Mouse (Mus musculus): Measurements from ENCODE around the gene Megf9.

Gene Megf9

DNA sequence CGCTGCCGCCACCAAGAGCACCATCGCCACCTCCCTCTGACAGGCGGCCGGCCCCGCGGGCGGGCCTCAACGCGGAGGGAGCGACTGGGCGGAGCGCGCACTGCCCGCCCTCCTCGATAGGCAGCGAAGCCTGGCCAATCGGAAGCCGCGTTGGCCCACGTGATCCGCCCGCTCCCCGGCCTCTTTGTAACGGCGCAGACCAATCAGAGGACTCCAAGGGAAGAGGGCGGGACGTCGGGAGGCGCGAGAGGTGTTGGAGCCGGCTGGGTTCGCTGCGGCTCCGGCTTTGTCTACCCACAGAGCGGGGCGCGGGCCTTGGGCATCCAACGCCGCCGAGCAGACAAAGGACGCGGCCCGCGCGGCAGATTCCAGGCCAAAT is at the start of gene Megf9:
TSS of gene Megf9 (minus strand) at position 105 of the 379 bp plus-strand sequence.
- peak; percentile 97 for DNase-seq (ENCODE audit: low spot score)

DNA sequence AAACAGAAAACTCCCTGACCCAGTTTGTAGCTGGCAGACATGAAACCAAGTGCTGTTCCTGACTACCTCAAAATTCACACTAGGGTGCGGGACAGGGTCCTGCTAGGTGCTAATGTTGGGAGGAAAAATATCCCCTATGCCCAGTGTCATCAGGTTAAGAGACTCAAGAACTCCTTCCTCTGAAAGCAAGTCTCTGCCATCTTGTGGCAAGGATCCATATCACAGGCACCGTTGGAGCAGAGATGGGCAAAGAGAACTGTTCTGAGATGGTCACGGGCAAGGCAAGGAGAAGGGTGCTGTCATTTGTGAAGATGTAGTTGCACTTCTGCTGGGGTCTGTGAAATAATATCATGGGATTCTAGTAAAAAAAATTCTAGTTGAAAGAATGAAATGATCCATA is 44.9 kb upstream of the Megf9 start:
- no peak for DNase-seq (ENCODE audit: low spot score)

DNA sequence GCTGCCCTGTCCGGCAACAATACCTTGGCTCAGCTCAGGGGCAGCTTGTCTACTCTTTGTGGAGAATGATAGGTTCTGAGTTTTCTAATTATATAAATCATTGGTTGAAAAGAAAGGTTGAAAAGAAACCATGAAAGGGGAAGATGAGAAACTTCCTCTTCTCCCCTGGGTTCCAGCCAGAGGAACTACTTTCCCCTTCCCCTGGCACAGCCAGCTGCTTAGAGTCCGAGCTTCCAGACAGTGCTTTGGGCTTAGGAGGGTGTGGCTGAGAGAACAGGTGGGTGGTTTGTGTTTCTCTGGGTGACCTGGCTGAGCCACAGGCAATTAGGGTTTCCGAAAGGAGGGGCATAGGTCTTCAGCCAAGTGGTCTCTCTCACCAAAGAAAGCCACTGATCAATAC is 43.5 kb upstream of the Megf9 start:
- DNase-seq (ENCODE audit: low spot score): no peak

DNA sequence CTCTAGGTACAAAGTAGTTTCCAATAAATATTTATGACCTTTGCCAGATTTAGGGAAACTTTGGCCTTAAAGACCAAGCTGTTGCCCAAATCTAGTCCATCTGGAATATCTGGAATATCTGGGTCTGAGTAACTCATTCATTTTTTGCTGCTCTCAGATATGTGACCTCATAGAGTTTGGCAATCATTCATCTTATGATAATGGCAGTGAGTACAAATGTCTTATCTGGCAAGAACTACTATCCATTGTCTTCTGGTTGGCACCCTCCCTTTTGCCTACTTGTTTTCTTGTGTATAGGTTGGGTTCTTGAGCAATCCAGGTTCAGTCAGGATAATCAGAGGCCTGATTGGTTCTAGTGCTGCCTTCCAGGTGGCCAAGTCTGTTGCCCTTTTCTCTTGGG is 41.3 kb upstream of the Megf9 start:
- no peak for DNase-seq (ENCODE audit: low spot score)

DNA sequence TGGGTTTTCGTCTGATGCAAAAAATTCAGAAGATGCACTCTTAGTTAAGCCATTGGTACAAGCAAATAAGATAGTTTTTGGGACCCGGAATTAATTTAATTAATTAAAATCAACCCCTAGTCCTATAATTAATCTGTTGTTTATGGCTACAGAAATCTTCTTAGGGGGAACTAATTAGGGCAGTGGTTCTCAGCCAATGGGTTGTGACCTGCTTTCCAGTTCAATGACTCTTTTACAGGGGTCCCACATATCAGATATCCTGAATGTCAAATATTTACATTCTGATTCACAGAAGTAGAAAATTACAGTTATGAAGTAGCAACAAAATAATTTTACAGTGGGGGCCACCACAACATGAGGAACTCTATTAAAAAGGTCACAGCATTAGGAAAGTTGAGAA is 39.1 kb upstream of the Megf9 start:
- no peak for DNase-seq (ENCODE audit: low spot score)

DNA sequence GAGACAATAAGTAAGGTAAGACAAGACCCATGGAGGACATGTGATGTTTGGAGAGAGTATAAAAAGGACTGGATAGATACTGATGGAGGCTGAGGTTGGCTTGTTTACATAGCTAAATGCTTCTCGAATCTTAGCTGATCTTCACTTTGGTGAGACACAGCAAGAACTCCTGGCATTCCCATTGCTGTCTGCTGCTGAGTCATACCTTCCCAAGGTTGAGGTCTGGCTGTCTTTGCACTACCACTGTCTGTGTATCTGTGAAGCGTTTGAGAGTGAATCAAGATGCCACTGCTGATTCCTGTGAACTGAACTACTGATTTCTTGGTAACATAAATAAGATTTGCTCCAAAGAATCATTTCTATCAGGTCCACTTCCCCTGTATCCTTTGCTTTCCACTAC is 19.1 kb upstream of the Megf9 start:
- DNase-seq (ENCODE audit: low spot score): no peak

DNA sequence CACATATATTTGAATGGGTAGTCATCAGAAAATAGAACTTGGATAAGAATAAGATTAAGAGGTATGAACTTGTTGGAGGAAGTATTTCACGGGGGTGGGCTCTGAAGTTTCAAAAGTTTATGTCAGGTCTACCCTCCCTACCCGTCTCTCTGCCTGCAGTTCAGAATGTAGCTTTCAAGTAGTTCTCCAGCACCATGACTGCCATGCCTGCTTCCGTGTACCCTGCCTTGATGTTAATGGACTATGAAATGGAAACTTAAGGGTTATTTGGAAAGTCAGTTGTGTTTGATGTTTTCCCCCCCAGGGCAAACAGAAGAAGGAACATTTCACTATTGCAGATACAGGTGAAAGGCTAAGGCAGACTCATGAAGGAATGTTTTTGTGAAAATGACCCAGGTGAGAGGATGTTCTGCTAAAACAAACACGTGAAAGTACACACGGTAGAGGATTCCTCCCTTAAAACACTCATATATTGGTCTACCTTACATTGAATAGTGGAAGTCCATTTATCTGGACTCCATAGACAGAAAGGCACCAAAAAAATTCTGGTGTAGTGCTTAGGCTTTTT is 18.5 kb upstream of the Megf9 start:
- DNase-seq (ENCODE audit: low spot score): no peak

DNA sequence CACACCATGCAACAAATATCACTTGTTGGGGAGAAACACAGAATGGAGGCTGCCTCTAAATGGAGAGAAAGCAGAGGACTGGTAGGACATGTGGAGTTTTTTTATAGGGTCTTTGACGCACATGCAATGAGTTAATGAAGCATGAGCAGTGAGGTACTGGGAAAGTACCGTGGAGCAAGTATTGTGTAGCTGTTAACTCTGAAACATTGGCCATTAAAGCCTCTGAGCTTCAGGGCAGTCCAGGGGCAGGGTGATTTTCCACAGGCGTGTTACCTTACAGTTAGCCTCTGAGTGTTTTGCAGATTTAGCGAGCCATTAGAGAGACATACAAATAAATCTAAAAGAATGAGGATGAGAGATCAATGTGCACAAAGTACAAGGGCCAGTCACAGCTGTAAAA is 17.3 kb upstream of the Megf9 start:
- DNase-seq (ENCODE audit: low spot score): no peak

DNA sequence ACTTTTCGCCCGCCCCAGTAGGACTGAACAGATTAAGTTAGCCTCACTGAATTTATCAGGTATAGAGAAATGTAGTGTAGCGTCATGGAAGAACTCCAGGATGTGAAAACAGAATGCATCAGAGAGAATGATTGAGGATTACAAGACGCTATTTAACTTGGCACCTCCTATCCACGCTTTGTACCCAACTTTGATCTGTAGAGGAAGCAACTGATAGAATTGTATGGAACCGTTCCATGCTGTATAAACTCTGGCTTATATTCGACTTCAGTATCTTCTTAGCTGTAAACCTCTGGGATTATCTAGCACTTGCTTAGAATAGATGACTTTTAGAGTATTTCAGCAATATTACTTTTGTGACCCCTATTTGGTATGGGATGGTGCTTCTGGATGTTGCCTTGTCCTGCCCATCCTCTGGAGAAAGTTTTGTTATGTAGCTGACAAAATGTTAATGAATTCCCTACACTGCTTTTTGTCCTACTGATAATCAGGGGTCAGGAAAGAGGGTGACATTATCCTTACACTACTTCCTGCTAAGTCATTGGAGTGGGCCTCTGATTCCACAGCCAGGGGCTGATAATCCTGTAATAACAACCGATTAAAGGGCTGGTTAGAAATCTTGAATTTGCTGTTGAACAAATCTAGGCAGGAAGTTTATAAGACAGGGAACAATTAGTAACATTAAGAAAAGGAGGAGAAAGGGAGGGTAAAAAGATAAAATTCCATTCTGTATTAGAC is 12.8 kb upstream of the Megf9 start:
- no peak for DNase-seq (ENCODE audit: low spot score)

DNA sequence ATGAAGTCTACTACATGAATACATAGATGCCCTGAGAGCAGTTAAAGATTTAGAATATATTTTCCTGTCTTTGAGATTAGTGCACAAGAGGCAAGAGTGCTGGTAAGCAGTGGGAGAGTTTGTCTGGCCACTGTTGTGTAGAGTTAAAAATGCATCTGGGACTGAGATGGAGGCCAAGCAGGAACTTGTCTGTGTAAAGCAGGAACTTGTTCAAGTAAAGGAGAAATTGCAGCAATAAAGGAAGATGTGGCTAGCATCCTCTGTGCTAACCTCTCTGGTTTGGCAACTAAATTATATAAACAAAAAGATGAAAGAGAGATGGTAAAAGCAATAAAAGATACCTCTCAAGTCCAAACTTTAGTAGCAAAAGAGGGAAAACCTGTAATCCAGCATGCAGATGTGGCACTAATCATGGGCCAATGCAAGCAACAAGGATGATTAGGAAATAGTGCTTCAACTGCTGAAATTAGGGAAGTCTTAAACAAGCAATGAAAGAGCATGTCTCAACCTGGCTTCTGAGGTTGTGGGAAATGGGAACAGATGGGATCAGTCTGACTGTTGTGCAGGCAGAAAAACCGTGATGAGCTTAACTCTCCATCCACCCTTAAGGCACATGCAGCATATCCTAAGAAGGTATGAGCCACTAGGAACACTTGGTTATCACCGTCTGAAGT is 11.2 kb upstream of the Megf9 start:
- DNase-seq (ENCODE audit: low spot score): no peak

DNA sequence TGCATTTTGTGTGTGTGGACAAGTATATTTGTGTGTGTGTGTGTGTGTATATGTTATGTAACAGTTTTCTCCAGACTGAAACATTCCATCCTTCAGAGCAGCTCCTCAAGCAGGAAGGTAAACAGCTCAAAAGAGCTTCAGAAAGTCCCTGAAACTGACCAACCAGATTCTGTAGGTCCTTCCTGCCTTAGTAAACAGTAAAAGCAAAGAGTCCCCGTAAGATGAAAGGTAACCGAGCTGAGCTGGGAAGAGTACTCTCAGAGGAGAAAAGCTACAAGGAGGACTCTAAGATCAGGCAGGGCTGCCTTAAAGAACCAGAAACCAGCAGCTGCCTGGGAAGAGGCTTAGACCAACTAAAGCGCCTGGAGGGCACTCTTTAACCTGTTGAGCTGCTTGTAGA is 9.6 kb upstream of the Megf9 start:
- DNase-seq (ENCODE audit: low spot score): no peak

DNA sequence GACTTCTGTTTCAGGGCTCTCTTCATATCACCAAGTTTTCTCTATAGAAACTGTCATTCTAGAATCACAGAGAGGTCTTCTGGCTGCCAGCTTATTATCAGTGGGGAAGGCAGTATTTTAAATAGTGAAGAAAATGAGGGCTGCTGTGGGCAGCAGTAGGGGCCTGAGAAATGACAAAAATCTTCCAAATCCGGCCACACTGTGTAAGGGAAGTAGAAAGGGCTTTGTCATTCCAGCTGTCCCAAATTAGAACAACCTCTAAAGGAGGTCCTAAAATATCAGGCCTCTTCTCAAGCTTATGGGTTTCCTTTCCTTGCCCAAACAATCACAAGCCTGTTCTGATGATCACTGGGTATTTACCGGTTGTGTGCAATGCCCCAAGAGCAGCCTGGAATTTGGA is 7.6 kb upstream of the Megf9 start:
- DNase-seq (ENCODE audit: low spot score): no peak

DNA sequence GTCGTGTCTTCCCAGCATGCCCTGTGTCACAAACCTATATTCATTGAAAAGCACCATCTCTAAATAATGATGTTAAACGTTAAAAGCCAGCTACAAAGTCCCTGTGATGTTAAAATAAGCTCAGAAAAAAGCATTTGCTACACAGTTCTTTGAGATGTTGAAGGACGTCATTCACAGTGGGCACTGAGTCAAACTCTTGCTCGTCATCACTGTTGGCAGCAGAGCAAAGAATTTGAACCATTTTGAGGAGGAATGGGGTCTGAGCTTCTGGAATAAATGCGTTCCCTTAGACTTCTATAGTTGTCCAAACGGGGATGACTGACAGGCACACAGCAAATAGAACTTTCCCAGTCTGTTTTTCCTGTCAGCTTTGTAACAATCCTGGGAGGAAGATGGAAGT is 5.9 kb upstream of the Megf9 start:
- no peak for DNase-seq (ENCODE audit: low spot score)

DNA sequence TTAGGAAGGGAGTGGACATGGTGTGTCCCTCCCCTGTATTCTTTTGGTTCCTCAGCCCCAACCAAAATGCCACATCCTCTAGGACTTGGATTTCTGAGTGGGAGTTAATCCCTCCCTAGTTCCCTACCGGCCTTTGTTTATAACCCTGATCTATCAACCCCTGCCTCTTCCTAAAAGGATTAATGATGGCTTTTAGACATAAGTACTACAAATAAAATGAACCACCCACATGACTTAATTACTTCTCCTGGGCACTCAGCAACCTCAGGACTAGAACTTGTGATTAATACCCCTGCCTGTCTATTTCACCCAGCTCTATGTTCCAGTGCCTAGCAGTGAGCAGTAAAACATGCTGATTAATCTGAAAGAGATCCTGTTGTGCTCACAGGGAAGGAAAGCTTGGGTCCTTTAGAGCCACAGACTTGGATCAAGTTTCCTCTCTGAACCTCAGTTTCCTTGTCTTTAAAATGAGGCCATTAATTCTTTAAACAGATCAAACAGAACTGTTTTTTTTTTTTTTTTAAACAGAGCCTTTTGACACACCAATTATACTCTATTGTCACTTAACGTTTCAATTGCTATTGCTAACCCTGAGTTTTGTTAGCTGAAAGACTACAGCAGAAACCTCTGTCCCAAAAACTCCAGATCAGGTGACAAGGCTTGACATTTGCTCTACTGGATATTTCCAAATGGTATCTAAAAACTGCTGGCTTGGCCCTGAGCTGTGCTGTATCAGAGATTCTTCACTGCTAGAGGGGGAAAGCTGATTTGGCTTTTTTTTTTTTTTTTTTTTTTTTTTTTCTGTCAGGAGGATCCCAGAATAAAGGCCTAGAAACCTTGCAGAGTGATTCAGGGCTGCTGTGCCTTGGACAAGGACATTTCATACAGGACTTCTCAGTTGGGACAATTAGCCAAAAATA is 2.1 kb upstream of the Megf9 start:
- DNase-seq (ENCODE audit: low spot score): no peak

DNA sequence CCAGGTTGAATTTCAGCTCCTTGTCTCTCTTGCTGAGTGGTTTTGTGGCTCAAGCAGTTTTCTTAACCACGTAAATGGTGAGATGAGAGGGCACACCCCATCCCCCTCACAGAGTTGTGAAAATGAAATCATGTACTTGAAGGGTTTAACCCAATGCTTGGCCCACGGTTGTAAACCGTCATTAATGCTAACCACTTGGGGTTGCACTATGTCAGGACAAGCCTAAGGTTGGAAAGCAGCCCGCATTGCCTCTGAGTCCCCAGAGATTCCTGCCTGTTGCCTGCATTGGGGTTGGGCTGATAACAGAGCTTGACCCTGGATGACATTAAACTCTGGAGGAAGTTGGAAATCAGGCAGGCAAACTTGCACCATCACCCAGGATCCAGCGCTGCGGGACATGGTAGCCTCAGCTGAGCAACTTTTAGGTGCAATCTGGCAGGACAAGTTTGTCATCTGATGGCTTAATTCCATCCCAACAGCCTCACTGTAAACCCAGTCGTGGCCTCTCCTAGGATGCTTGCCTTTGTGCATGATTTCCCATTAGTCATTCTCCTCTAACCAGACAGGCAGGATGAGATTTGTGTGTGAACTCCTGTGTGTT is 1.0 kb upstream of the Megf9 start:
- DNase-seq (ENCODE audit: low spot score): peak; percentile 13

DNA sequence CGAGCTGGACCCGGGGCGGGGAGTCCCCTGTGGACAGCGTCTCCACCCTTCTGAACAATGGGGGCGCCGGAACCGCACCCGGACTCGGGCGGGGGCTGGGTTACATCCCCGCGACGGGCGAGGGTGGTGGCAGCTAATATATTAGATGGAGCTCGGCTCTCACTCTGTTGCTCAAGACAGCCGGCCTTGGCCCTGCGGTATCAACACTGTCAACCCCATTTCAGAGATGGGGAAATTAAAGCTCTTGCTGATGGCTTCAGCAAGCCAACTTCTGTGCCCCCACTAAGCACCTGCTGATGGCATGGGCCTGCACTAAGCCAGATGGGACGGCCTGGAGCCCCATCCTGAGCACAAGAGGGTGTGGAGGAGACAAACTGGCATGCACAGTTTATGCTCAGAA is 494 bp upstream of the Megf9 start:
- no peak for DNase-seq (ENCODE audit: low spot score)

DNA sequence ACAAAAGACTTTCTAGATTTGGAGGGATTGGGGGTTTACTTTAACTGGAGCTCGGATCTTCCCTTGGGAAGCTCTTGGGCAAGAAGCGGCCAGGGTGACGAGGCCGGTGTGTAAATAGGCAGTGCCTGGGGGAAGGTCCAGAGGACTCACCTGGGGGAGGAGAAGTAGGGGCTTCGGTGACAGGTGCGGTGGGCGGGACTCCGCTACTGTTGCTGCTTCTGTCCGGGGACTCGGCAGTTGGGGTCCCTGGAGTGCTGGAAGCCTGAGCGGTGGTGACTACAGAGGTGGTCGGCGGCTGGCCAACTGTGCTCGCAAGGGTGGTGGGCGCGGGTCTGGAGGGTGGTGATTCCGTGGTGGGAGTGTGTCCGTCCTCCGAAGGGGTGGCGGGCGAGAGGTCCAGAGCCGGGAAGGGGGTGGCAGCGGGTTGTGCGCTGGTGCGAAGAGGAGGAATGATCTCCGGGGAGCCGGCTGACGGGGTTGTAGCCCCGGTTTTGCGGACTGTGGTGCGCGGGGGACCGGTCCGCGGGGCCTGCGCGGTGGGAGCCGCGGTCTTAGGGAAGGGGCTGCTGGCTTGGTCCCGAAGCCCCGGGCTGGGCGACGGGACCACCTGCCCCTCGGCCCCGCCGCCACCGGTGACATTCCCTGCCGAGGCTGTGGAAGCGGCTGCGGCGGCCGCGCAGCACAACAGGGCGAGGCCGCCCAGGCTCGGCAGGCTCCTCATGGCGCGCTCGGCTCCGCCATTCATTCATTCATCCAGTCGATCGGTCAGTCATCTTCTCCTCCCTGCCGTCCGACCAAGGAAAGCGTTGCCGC is 511 bp downstream of the Megf9 start:
- DNase-seq (ENCODE audit: low spot score): peak; percentile 10

DNA sequence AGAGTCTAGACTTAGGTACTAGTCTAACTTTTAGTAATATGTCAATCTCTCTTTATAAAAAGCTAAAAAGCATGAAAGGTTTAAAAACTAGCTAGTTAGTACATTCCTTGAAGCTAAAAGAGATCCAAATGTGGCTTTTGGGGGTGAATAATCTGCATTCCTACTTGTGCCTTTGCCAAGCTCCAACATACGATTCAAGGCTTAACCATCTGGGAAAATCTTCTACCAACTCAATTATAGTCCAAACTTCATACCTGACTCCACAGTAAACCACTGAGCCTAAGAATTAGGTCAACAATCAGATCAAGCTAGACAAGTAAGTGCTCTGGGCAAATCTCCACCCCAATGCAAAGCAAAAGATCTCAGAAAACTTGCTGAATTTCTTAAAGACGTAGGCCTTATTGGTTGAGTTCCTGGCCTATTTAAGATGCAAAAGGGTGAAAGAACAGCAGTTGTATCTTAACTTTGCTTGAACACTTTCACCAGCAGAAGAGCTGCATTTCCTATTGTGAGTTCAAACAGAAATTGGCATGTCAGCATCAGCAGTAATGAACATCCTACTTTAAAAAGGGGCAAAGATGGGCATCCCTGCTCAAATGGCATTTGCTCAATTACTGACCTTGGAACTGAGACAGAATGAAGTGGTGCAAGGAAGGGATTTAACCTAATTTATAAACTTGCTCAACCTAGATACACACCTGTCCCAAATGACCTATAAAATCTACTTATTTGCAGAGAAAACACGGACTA is 1.6 kb downstream of the Megf9 start:
- DNase-seq (ENCODE audit: low spot score): no peak

DNA sequence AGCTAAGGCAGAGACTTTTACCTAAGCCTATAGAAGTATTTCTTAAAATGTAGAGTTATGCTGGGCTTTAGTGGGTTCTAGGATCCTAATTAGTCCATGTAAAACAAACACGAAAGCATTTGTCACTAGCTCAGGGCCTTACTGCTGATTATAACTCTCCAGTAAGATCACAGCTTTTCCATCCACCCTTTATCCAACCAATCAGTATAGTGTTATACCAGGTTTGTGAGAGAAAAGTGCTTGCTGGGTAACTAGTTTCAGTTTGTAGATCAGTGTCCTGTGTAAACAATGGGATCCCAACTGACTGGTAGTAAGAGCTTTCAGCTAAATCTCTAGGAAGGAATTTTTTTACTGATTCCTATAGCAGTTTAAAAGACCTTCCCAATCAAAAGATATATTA is 3.8 kb downstream of the Megf9 start:
- no peak for DNase-seq (ENCODE audit: low spot score)

DNA sequence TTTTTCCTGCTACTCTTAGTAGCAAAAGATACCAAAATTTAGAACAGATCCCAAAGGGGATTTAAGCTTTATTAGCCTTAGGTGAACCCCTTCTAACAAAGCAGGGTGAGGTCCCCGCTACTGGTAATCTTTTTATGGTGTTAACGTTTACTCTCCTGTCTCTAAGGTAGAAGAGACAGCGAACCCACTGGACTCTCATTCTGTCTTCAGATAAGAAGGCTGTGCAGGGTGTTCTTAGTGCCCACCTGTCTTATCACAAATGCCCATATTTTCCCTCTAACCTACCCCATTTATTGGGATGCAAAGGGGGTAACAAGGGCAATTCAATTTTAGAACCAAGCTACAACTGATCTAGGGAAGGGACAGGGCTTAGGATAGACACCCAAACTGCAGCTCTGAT is 6.2 kb downstream of the Megf9 start:
- no peak for DNase-seq (ENCODE audit: low spot score)

DNA sequence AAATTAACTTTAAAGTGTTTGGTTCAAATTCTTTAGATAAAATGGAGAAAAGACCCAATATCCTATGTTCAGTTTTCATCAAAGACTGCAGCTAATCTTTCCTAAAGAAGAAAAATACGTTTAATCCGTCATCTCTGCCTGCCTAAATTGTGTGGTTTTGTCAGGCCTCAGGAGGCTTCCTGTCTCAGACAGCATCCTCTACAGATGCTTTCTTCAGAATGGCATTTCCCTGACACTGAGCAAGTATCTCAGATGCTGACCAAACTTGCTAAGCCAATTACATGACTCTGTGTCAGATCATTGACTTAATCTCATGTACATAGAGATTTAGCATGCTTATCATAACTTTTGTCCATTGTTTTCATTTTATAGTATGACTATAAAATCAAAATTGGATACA is 11.4 kb downstream of the Megf9 start:
- DNase-seq (ENCODE audit: low spot score): no peak
